Mouse (Mus musculus) CD4-positive, CD25-positive, alpha-beta regulatory T cell, adult 2 months (primary cell): Measurements from ENCODE around the gene Tmem121b.

Experiments used
- DNase-seq: peaks from one replicate; pipeline ENCODE4 v3.0.0-alpha.2; 2012; ENCODE audit warnings: low read depth, low spot score

Tmem121b gene

DNA sequence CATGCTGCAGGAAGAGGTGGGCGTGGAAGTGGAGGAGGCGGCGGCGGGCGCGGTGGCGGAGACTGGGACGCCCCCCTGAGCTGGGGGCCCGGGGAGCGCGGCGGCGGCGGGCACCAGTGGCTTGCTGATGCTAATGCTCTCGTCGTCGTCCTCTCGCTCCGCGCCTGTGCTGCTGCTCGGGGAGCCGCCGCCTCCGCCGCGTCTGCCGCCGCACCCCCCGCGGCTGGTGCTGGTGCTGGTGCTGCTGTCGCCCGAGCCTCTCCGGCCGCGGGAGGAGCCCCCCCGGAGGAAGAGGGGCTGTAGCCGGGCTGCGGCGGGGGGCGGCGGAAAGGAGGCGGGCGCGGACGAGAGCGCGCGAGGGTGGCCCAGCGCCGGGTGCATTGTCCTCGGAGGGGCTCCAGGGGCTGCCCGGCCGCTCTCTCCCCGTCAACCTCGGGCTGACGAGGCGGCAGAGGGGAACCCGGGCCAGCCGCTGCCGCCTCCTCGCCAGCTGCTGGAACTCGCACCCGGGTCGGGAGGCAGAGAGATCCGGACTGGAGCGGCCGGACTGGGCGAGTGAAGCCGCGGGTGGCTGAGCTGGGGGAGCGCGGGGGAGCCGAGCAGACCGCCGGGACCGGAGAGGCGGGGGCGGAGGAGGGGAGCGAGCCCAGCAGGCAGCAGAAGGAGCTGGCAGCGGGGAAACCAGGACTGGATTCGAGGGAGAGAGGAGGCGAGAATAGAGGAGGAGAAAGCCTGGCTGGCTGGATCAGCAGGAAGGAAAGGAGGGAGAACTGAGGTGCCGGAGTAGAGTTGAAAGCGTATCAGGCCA lies at the start of gene Tmem121b:
Tmem121b (minus strand) TSS at position 434 of the 808 bp plus-strand sequence.
- peak; percentile 69 for DNase-seq

DNA sequence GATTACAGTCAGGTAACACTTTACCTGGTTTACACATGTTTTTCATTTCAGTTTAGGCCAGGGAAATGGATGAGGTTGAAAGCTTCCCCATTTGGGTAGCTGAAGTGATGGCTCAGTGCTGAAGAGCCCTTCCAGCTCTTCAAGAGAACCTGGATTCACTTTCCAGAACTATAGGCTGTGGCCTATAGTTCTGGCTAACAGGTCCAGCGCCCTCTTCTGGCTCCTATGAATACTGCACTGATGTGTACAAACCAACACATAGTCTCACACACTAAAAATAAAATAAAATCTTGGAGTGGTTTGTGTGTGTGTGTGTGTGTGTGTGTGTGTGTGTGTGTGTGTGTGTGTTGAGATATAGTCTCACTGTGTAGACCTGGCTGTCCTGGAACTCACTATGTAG lies 48.5 kb upstream of the Tmem121b start:
- DNase-seq: peak; percentile 52

DNA sequence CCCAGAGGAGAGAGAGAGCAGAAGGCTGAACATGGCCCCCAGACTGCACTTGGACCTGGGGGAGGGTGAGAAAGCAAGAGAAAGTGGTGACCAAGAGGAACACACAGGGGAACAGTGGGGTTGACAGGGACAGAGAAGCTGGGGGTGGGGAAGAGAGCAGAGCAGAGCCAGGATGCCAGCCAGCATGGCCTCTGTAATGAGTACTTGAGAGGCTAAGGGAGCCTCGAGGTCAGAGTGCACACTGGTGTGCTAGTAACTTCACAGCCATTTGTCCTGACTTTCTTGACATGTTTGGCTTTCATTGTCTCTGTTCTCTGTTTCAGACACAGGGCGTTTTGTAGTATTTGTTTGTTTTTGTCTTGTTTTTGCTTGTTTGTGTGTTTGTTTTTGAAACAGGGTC lies 47.8 kb upstream of the Tmem121b start:
- DNase-seq: no peak

DNA sequence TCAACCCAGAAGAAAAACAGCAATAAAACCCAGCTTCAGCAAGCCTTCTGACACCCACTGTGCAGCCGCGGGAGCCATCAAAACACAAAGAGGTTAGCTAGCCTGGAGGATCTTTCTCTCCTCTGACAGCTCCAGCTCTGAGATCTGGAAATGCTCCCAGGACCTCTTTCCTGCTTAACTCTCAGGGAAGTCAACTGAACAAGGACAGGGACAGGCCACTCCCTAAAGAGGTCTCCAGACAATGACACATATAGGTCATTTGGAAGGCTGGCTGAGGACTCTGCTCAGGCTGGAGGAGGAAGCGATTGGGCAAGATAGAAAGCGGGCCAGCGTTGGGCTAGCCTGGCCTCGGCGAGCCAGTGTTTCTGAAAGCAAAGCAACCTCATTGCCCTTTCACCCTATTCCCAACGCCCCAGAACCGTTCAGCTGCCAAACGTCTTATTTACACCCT lies 46.2 kb upstream of the Tmem121b start:
- DNase-seq: no peak

DNA sequence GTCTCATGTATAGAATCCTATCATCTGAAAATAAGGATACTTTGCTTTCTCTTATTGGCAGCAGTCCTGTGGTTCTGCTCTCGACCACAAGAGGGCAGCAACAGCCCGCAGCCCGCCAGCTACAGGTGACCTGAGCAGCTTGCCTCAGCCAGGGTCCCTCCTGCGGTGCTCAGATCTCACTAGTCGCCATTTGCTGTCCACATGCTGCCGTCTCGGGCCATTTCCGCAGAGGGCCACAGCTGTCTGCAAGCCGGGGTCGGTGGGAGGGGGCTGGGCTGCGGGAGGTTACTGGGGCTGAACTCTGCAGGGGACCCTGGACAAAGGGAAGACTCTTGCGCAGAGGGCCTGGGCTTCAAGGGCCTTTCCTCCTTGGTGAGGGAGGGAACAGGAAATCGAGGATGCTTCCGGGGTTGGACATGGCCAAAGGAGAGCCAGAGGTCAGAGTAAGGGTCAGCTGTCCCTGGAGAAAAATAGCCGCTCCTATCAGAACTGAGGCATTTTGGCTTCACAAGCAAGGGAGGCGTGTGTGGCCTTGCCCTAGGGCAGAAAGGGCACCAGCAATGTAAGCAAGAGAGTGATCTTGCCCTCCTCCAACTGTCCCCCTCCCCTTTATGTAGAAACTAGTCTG lies 45.6 kb upstream of the Tmem121b start:
- peak; percentile 88 for DNase-seq

DNA sequence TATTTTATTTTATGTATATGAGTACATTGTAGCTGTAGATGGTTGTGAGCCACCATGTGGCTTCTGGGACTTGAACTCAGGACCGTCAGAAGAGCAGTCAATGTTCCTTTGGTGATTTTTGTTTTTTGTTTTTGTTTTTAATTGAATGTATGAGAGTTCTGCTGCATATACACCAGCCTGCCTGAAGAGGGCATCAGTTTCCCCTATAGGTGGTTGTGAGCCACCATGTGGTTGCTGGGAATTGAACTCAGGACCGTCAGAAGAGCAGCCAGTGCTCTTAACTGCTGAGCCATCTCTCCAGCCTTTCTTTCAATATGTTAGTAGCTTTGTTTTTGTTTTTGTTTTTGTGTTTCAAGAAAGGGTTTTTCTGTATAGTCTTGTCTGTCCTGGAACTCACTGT lies 42.7 kb upstream of the Tmem121b start:
- DNase-seq: peak; percentile 46

DNA sequence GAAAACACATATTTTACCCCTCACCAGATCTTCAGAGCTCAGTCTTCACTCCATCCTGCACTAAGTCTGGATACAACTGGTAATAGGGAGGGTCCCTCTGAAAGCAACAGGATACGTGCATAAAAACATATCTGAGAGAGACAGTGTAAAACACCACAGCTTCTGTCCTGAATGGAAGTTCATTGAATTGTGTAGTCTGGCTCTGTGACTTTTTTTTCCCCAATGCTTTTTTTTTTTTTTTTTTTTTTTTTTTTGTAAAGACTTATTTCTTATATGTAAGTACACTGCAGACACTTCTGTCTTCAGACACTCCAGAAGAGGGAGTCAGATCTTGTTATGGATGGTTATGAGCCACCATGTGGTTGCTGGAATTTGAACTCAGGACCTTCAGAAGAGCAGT lies 39.0 kb upstream of the Tmem121b start:
- no peak for DNase-seq

DNA sequence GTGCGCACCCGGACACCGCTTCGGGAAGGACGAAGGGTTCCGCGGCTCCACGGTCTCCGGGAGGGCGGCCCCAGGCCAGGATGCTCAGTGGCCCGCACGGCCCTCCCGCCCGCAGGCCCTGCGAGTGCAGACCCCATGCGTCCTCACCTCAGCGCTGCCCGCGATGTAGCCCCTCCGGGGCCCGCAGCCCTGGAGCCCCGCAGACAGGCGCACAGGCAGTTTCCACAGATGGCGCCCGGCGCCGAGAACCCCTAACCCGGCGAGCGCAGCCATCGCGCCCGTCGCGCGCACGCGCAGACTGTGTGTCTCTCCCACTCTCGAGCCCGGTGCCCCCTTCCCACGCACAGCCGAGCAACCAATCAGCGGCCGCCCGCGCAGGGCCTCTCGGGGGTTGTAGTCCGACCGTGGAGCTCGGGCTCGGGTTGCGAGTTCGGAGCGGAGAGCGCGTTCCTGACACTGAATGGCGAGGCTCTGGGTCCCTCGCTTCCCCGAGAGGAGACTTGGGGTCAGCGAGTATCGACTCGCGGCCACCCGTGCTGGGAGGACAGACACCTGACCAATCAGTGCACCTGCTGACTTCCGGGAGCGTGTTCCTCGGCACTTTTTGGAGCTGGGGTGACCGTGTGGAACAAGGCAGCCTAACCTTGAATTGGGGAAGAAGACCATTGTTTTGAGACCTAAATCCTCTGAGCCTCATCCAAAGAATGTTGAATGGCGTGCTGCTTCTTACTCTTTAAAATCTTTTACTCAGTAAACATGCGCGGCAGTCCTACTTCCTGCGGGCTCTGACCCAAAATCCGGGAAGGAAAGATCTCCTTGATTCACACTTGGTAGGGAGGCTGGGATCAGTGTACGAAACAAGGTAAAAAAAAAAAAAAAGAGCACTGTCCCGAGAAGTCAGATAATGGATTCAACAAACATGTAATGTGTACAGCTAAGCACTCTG lies 37.7 kb upstream of the Tmem121b start, which contains the start of gene Hdhd5:
Hdhd5 (minus strand) TSS at position 300 of the 946 bp plus-strand sequence.
- peak; percentile 98 for DNase-seq

DNA sequence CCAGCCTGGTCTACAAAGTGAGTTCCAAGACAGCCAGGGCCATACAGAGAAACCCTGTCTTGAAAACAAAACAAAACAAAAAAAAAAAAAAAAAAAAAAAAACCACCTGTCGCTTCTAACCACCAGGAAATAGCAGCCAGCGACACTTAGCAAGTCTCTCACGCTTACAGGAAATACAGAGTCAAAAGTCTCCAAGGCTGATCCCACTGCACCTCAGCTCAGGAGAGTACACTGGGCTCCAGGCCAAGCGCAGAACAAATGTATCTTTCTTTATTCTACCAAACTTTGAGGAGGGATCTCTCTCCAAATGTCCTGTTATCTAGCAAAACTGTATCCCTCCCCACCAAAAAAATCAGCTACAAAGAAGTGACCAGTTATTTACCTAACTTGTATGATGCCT lies 35.5 kb upstream of the Tmem121b start:
- DNase-seq: peak; percentile 69

DNA sequence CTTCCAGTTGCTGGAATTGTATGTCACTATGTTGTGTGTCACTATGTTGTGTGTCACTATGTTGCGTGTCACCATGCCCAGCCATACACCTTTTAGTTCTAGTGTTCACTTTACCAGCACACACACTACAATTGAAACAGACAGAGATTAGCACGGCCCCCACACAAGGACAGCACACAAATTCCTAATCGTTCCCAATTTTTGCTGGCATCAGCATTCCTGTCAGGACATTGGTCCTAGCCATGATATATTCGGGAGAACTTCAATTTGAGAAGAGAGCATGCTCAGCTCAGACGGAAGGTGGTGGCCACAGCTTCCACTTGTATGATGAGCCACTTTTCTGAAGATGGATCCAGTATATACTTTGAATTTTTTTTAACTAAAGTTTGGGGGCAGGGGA lies 31.2 kb upstream of the Tmem121b start:
- no peak for DNase-seq

DNA sequence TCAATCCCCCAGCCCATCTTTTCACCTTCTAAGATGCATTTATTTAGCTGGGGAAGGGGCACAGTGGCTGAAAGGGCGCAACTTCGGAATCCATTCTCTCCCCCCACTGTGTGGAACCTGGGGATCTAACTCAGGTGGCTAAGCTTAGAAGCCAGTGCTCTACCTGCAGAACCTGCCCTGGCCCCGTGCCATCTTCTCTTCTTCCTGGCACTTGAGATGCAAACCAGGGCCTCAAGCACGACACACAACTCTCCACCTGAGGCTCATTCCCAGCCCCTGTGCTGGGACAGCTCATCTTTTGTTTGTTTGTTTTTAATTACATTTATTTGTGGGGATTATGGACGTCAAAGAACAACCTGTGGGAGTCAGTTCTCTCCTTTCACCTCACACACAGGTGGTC lies 26.0 kb upstream of the Tmem121b start:
- no peak for DNase-seq

DNA sequence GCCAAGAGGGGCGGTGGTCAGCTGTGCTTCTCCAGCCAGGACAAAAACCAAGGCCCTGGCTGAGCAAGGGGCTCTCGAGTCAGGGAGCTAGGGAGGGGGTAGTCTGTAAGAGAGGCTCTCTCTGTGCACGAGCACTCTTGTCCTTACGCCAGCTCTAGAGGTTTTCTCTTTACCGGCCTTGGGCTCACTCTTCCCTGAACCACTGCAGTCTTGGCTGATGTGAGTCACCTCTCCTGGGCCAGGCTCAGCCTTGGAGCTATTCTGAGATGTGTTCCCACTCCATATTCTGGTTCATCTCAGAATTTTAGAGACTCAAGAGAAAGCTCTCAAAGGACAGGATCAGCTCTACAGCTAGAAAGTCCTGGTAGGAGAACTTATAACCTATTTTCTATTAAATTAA lies 23.7 kb upstream of the Tmem121b start:
- DNase-seq: no peak

DNA sequence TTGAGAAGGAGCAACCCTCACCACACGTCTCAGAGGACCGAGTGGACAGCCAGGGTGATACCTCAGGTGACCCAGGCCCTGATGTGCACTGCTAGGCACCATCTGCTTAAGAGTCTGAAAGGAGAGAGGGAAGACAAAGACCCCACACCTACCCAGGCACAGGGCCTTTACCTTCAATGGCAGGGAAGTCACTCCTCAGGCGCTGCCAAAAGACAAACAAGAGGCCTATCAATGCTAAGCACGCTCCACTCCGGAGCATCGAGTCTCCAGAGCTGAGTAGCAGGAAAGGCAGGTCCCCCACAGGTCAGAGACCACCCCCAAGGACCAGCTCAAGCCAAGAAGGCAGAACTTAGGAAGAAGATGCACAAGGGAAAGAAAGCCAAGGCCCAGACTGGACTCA lies 23.3 kb upstream of the Tmem121b start:
- no peak for DNase-seq

DNA sequence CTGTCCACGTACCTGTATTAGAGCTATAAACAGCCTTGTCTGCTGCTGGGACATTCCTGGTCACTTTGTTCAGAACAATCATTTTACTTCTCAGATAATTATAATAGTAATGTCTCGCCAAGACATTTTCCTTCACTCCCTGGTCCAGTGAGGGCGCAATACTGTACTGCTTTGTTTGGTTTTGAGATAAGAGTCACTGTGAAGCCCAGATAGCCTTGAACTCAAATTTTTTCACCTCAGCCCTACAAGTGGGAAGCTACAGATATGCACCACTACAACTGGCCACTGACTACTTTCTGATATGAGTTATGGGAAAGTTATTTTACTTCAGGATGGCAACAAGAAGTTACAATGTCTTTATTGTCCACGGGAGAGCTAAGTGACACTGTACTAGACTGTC lies 22.8 kb upstream of the Tmem121b start:
- DNase-seq: no peak

DNA sequence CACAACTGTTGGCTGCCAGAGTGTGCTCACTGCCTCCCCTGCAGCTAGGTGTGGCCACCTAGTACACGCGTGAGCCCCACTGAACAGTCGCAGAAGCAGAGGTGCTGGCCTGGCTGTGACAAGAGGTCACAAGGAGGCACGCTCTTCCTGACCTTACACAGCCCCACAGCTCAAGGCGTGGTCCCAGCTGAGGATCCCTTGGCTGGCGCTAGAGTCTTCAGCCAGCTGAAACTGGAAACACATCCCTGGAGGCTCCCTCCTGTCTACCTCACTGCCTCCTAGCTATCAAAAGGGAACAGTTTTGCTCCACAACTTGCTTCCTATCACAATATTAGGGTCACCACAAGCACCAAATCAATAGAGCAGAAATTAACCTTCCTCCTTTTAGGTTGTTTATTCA lies 17.6 kb upstream of the Tmem121b start:
- DNase-seq: no peak

DNA sequence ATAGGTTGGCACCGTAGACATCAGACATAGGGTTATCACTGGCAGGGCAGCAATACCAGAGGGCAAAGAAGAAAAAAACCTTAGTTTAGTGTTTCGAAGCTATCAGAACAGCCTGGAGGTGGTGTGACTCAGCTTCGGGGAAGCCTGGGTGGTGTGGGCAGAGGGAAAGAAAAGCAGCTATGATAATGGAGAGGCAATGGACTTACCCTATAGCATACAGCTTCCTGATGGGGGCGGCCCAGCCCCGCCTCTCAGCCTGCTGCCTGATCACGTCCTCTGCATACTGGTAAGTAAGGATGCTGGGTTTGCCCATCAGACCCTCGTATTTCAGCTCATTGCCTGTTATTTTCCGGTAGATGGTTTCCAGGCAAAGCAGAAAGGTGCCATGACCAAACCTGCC lies 16.8 kb upstream of the Tmem121b start:
- DNase-seq: no peak

DNA sequence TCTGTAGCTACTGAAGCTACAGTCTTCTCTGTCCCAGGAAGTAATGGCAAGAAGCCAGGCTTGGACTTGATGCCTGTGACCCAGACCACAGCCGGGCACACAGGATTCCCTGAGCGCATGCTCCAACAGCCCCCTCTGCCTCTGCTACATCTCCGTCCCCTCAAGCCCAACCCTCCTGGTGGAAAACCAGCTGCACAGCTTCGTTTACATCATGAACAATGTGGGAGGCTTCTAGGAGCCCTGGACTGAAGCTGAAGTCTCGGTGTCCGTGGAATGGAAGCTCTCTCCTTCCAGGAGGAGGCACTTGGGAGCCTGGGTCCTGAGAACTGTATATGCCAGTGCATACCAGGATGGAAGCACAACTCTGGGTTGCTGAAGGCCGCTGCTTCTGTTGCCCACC lies 16.4 kb upstream of the Tmem121b start:
- no peak for DNase-seq

DNA sequence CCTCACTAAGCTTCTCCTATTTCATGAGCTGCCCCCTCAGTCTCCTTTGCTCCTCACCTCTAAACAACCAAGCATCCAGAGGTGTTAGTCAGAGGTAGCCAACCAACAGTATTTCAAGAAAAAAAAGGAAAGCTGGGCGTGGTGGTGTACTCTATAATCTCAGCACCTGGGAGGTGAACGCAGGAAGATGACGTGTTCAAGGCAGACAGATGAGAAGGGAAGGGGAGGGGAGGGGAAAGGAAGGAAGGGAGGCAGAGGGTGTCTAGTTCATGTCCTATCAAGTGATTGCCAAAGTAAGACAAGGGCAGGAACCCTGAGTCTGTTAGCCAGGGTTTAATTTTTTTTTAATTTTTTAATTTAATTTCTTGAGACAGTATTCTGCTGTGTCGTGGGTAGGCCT lies 15.0 kb upstream of the Tmem121b start:
- peak; percentile 58 for DNase-seq

DNA sequence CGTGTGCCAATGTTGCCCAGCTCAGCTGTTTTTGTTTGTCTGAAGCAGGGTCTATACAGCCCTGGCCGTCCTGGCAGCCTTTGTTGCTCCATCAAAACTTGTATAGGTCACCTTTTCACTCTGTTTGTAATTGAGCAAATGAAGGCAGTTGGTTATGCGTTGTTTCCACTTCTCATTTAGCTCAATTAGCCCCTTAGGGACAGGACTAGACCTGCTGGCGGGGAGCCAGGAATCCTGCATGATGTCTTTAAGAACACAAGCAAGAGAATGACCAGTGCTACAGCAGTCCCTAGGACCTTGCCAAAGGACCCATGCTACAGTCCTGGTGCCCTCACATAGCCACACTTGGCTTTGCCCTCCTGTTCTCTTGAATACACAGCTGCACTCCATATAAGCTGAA lies 11.9 kb upstream of the Tmem121b start:
- DNase-seq: no peak

DNA sequence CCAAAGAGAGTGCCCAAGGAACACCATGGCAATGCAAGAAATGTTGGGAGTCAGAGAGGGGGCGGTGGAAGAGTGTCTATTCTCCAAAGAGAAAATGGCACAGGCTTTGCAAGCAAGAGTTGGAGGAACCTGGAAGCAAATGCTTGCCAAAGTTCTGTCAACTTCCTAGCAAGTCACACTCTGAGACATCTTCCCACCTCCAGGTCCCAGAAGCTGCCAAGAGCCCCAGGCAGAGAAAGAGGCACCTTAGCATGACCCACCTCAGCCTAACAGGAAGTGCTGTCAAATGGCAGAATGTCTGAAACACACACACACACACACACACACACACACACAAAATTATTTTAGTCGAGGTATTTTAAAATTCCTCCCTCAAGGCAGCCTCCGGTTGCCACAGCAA lies 10.4 kb upstream of the Tmem121b start:
- no peak for DNase-seq

DNA sequence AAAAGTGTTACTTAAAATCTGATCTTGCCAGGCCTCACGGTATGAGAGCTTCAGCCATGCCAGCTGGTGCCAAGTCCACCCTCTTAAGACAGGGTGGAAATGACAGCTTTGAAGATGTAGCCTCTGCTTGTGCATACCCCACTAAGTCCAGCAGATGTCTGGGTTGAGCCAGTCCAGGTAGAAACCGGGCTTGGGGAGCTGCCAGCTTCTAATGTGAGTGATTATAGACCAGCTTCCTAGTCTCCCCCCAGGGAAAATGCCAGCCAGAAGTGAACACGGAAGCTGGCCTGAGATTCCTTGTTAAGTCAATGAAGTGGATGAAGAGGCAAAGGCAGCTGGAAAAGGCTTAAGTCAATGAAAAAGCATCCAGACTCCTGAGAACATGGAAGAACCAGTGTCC lies 2.9 kb upstream of the Tmem121b start:
- DNase-seq: no peak
